ENCODE assay signal across 17 mouse cellular contexts in the genomic region with DNA sequence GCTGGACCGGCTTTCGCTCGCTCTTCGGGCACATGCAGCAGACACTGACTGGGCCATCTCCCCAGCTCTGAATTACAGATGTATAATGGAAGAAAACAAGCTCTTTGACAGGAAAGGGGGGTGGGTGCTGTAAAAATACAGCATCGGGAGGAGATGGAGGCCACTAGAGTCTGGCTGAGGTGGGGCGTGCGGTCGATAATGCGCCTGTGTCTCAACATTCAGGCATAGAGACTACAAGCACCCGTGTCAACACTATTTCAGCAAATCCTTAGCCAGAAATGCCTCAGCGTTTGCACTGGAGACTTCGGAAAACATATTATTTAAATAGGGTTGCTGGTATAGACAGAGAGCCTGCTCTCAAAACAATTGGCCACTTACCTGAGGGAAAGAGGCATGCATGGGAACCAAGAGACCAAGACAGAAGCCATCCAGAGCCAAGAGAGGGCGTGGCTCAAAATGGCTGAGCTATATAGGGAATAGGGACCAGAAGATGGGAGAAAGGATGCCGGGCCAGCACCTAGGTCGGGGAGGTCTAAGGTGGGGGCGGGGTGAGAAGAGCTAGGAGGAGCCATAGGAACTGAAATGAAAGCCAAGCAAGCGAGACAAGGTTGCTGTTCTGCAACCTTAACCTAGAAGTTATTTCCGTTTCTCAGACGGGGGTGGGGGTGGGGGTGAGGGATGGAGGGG.
A peak's percentile ranks its signal among the peaks of the same experiment; 100 is the strongest.
DNase-seq lines count a peak whose midpoint lies in the region; ATAC-seq and TF ChIP-seq lines count a peak whose summit lies in the region.
"Had no signal": no experiment of that assay in that cellular context is flagged by ENCODE, and none has a peak within 500 bp of the region (broad histone marks: within the 10 kb centered on the region; RNA-seq: fewer than 3 reads in every experiment).

No protein-coding gene starts in this region.

- H3K9ac ChIP-seq in midbrain, embryonic 12.5 days (replicated peaks), result no peak overlapping the region
- H3K9ac ChIP-seq in midbrain, embryonic 16.5 days (ENCODE audit: low read depth, low read length), result no peak overlapping the region
- H3K9ac ChIP-seq in forebrain, postnatal 0 days, result no peak overlapping the region
- H3K9ac ChIP-seq in lung, postnatal 0 days (replicated peaks; ENCODE audit: low read depth), result no peak overlapping the region
- H3K9ac ChIP-seq in hindbrain, embryonic 12.5 days, result no peak overlapping the region
- H3K9ac ChIP-seq: hindbrain, embryonic 15.5 days; lung, embryonic 15.5 days had no signal

- H3K9me3 ChIP-seq in midbrain, embryonic 12.5 days, result no peaks in the 10 kb centered on the region
- no peaks in the 10 kb centered on the region for H3K9me3 ChIP-seq in midbrain, embryonic 16.5 days (replicated peaks; ENCODE audit: control insufficient read depth, low read length, poor library complexity, severe bottlenecking)
- H3K9me3 ChIP-seq in forebrain, postnatal 0 days (ENCODE audit: low read length), result no peaks in the 10 kb centered on the region
- no peaks in the 10 kb centered on the region for H3K9me3 ChIP-seq in lung, postnatal 0 days (ENCODE audit: low read length)
- no peaks in the 10 kb centered on the region for H3K9me3 ChIP-seq in hindbrain, embryonic 12.5 days (replicated peaks)
- H3K9me3 ChIP-seq: hindbrain, embryonic 15.5 days; lung, embryonic 15.5 days; megakaryocyte, embryonic 14.5 days had no signal

- DNase-seq in B cell, adult 2 months, result peak; percentile 46 to 55
- DNase-seq in T-cell, adult 2 months (ENCODE audit: low spot score), result peak; percentile 62
- DNase-seq in forebrain, postnatal 0 days, result no peak
- no peak for DNase-seq in lung, postnatal 0 days (ENCODE audit: low spot score)
- DNase-seq: adrenal gland, postnatal 36 days; heart, adult 18-20 months; kidney, adult 2 months; kidney, postnatal 4 days had no signal

- H3K4me1 ChIP-seq in midbrain, embryonic 12.5 days, result peaks cover 34% of the 10 kb centered on the region
- peaks cover 13% of the 10 kb centered on the region for H3K4me1 ChIP-seq in midbrain, embryonic 16.5 days (ENCODE audit: control insufficient read depth, insufficient read depth, low read length)
- H3K4me1 ChIP-seq in forebrain, postnatal 0 days (ENCODE audit: insufficient read depth), result peaks cover 25% of the 10 kb centered on the region
- no peaks in the 10 kb centered on the region for H3K4me1 ChIP-seq in lung, postnatal 0 days (ENCODE audit: insufficient read depth, low read depth, low read length)
- peaks cover 3% of the 10 kb centered on the region; the same call in 1 of the 2 replicates for H3K4me1 ChIP-seq in hindbrain, embryonic 12.5 days
- H3K4me1 ChIP-seq: lung, embryonic 15.5 days had no signal

- H3K36me3 ChIP-seq in midbrain, embryonic 12.5 days, result no peaks in the 10 kb centered on the region
- H3K36me3 ChIP-seq in midbrain, embryonic 16.5 days (ENCODE audit: control insufficient read depth, insufficient read depth, low read length), result no peaks in the 10 kb centered on the region
- no peaks in the 10 kb centered on the region for H3K36me3 ChIP-seq in forebrain, postnatal 0 days (ENCODE audit: insufficient read depth)
- no peaks in the 10 kb centered on the region for H3K36me3 ChIP-seq in lung, postnatal 0 days (ENCODE audit: insufficient read depth, low read length)
- no peaks in the 10 kb centered on the region for H3K36me3 ChIP-seq in hindbrain, embryonic 12.5 days
- H3K36me3 ChIP-seq: hindbrain, embryonic 15.5 days; lung, embryonic 15.5 days had no signal

- WGBS in midbrain, embryonic 12.5 days, result 80% methylated on average over 19 of the region's 19 CpGs
- 81% methylated on average over 19 of the region's 19 CpGs for WGBS in midbrain, embryonic 16.5 days
- 68% methylated on average over 19 of the region's 19 CpGs for WGBS in forebrain, postnatal 0 days
- WGBS in lung, postnatal 0 days, result 75% methylated on average over 19 of the region's 19 CpGs
- WGBS in hindbrain, embryonic 12.5 days, result 83% methylated on average over 19 of the region's 19 CpGs

- TF ChIP-seq EP300 in lung, postnatal 0 days (IDR thresholded peaks at IDR 0.05), result no peak

- H3K4me3 ChIP-seq in midbrain, embryonic 12.5 days, result no peak overlapping the region
- no peak overlapping the region for H3K4me3 ChIP-seq in midbrain, embryonic 16.5 days (ENCODE audit: low read depth, low read length)
- H3K4me3 ChIP-seq in forebrain, postnatal 0 days (ENCODE audit: low read depth, low read length), result no peak overlapping the region
- H3K4me3 ChIP-seq in lung, postnatal 0 days (ENCODE audit: low read depth, low read length), result no peak overlapping the region
- no peak overlapping the region for H3K4me3 ChIP-seq in hindbrain, embryonic 12.5 days
- H3K4me3 ChIP-seq: erythroblast, embryonic 14.5 days; hindbrain, embryonic 15.5 days; lung, embryonic 15.5 days; megakaryocyte, embryonic 14.5 days had no signal

- H3K27ac ChIP-seq in midbrain, embryonic 12.5 days (replicated peaks), result no peak overlapping the region
- no peak overlapping the region for H3K27ac ChIP-seq in midbrain, embryonic 16.5 days (ENCODE audit: low read length)
- H3K27ac ChIP-seq in forebrain, postnatal 0 days (ENCODE audit: low read depth, low read length), result 0 out of 2 replicates have a peak overlapping the region, but pooled peaks have one; percentile 3
- no peak overlapping the region for H3K27ac ChIP-seq in lung, postnatal 0 days (ENCODE audit: low read length)
- H3K27ac ChIP-seq in hindbrain, embryonic 12.5 days, result no peak overlapping the region
- H3K27ac ChIP-seq: lung, embryonic 15.5 days had no signal

- peaks cover 47% of the 10 kb centered on the region for H3K27me3 ChIP-seq in midbrain, embryonic 12.5 days
- no peaks in the 10 kb centered on the region for H3K27me3 ChIP-seq in midbrain, embryonic 16.5 days (ENCODE audit: control insufficient read depth, insufficient read depth, low read depth, low read length)
- H3K27me3 ChIP-seq in forebrain, postnatal 0 days (ENCODE audit: insufficient read depth, low read length), result no peaks in the 10 kb centered on the region
- no peaks in the 10 kb centered on the region for H3K27me3 ChIP-seq in lung, postnatal 0 days (replicated peaks; ENCODE audit: insufficient read depth, low read length)
- peaks cover 21% of the 10 kb centered on the region for H3K27me3 ChIP-seq in hindbrain, embryonic 12.5 days
- H3K27me3 ChIP-seq: lung, embryonic 15.5 days; megakaryocyte, embryonic 14.5 days had no signal

- no peak for TF ChIP-seq CTCF in forebrain, postnatal 0 days (IDR thresholded peaks at IDR 0.05; ENCODE audit: low read depth)
- no peak for TF ChIP-seq CTCF in lung, postnatal 0 days (IDR thresholded peaks at IDR 0.05)

- ATAC-seq in midbrain, embryonic 12.5 days (ENCODE audit: low FRiP score, low read depth), result 0 out of 2 replicates have a peak, but pooled peaks have one; percentile 13
- no peak for ATAC-seq in midbrain, embryonic 16.5 days
- ATAC-seq in forebrain, postnatal 0 days, result no peak
- ATAC-seq in lung, postnatal 0 days, result no peak
- no peak for ATAC-seq in megakaryocyte, adult 5-6 weeks (ENCODE audit: poor library complexity, severe bottlenecking)
- no peak; the same call in 1 of the 2 replicates for ATAC-seq in hindbrain, embryonic 12.5 days (ENCODE audit: low FRiP score)

- H3K4me2 ChIP-seq in midbrain, embryonic 12.5 days (replicated peaks), result no peak overlapping the region
- H3K4me2 ChIP-seq in midbrain, embryonic 16.5 days (ENCODE audit: low read length), result no peak overlapping the region
- H3K4me2 ChIP-seq in forebrain, postnatal 0 days (ENCODE audit: low read depth), result no peak overlapping the region
- H3K4me2 ChIP-seq in lung, postnatal 0 days (replicated peaks; ENCODE audit: low read depth, low read length), result no peak overlapping the region
- no peak overlapping the region for H3K4me2 ChIP-seq in hindbrain, embryonic 12.5 days (replicated peaks)
- H3K4me2 ChIP-seq: hindbrain, embryonic 15.5 days; liver, embryonic 11.5 days; lung, embryonic 15.5 days had no signal

Comparison
In these comparisons a context has a peak if more than half of its experiments do, and no peak if none do; other contexts are left out.
1. DNase-seq: peak in B cell, adult 2 months (2 of 2) and T-cell, adult 2 months (single experiment); none in forebrain, postnatal 0 days (single experiment) and lung, postnatal 0 days (single experiment).